Mouse (Mus musculus): ENCODE results near the gene Ctsa. TPM values are rescaled to one million over a fixed set of nuclear protein-coding genes. Genes with fewer than 3 reads are reported as not detected.
A peak's percentile ranks its signal among the peaks of the same experiment; 100 is the strongest.

The Ctsa gene
- polyA plus RNA-seq, 1 experiment from 2014 or later, result 124 TPM

GRCm38 (mm10) chr2:164805332-164805718 lies 27.3 kb upstream of the Ctsa start:
- H3K27ac ChIP-seq, result peak overlapping the region; percentile 75
- H3K9me3 ChIP-seq, result no peaks in the 10 kb centered on the region
- H3K4me3 ChIP-seq, result peak overlapping the region; percentile 70
- H3K4me1 ChIP-seq, result peaks cover 13% of the 10 kb centered on the region; the same call in 1 of the 2 replicates
- peak overlapping the region; percentile 63 for H3K9ac ChIP-seq
- peak overlapping the region; percentile 86 for H3K4me2 ChIP-seq (replicated peaks)
- no peaks in the 10 kb centered on the region for H3K27me3 ChIP-seq
- 2% methylated on average over 21 of the region's 21 CpGs for WGBS
- peak; percentile 32 for ATAC-seq (ENCODE audit: insufficient number of reproducible peaks, insufficient read depth, low FRiP score, low TSS enrichment)
- H3K36me3 ChIP-seq, result peaks cover 21% of the 10 kb centered on the region

- ATAC-seq (ENCODE audit: insufficient number of reproducible peaks, insufficient read depth, low FRiP score, low TSS enrichment), result no peak
- Histone ChIP-seq H3K9ac (no peak overlapping the region), H3K27me3 (no peaks in the 10 kb centered on the region), H3K4me3 (no peak overlapping the region), H3K4me2 (replicated peaks) (no peak overlapping the region), H3K27ac (no peak overlapping the region), H3K4me1 (peaks cover 13% of the 10 kb centered on the region; the same call in 1 of the 2 replicates), H3K9me3 (no peaks in the 10 kb centered on the region), H3K36me3 (peaks cover 13% of the 10 kb centered on the region)
- 69% methylated on average over 7 of the region's 7 CpGs for WGBS
Observed at GRCm38 (mm10) chr2:164806614-164807013, 26.1 kb upstream of the Ctsa start.

GRCm38 (mm10) chr2:164813557-164813956 lies 19.1 kb upstream of the Ctsa start:
- H3K9me3 ChIP-seq, result no peaks in the 10 kb centered on the region
- H3K4me3 ChIP-seq, result no peak overlapping the region
- 0 out of 2 replicates have a peak, but pooled peaks cover 4% of the 10 kb centered on the region for H3K4me1 ChIP-seq
- H3K27me3 ChIP-seq, result no peaks in the 10 kb centered on the region
- ATAC-seq (ENCODE audit: insufficient number of reproducible peaks, insufficient read depth, low FRiP score, low TSS enrichment), result no peak
- H3K27ac ChIP-seq, result no peak overlapping the region
- 72% methylated on average over 2 of the region's 2 CpGs for WGBS
- no peak overlapping the region for H3K4me2 ChIP-seq (replicated peaks)
- no peak overlapping the region for H3K9ac ChIP-seq
- H3K36me3 ChIP-seq, result peaks cover 7% of the 10 kb centered on the region; the same call in 1 of the 2 replicates

GRCm38 (mm10) chr2:164815348-164815747 lies 17.3 kb upstream of the Ctsa start:
- Histone ChIP-seq H3K4me3 (no peak overlapping the region), H3K4me1 (0 out of 2 replicates have a peak, but pooled peaks cover 4% of the 10 kb centered on the region), H3K36me3 (0 out of 2 replicates have a peak, but pooled peaks cover 2% of the 10 kb centered on the region), H3K9ac (no peak overlapping the region), H3K9me3 (no peaks in the 10 kb centered on the region), H3K4me2 (replicated peaks) (no peak overlapping the region), H3K27ac (no peak overlapping the region), H3K27me3 (no peaks in the 10 kb centered on the region)
- no peak for ATAC-seq (ENCODE audit: insufficient number of reproducible peaks, insufficient read depth, low FRiP score, low TSS enrichment)
- WGBS, result 90% methylated on average over 5 of the region's 5 CpGs

GRCm38 (mm10) chr2:164815821-164816220 lies 16.9 kb upstream of the Ctsa start:
- Histone ChIP-seq H3K27me3 (no peaks in the 10 kb centered on the region), H3K27ac (no peak overlapping the region), H3K9me3 (no peaks in the 10 kb centered on the region), H3K4me1 (0 out of 2 replicates have a peak, but pooled peaks cover 4% of the 10 kb centered on the region), H3K36me3 (0 out of 2 replicates have a peak, but pooled peaks cover 4% of the 10 kb centered on the region), H3K4me3 (no peak overlapping the region), H3K4me2 (replicated peaks) (no peak overlapping the region), H3K9ac (no peak overlapping the region)
- WGBS, result 91% methylated on average over 8 of the region's 8 CpGs
- ATAC-seq (ENCODE audit: insufficient number of reproducible peaks, insufficient read depth, low FRiP score, low TSS enrichment), result no peak

- 85% methylated on average over 6 of the region's 6 CpGs for WGBS
- H3K36me3 ChIP-seq, result 0 out of 2 replicates have a peak, but pooled peaks cover 10% of the 10 kb centered on the region
- H3K4me1 ChIP-seq, result 0 out of 2 replicates have a peak, but pooled peaks cover 4% of the 10 kb centered on the region
- no peak overlapping the region for H3K9ac ChIP-seq
- H3K9me3 ChIP-seq, result no peaks in the 10 kb centered on the region
- H3K4me3 ChIP-seq, result no peak overlapping the region
- no peaks in the 10 kb centered on the region for H3K27me3 ChIP-seq
- no peak overlapping the region for H3K4me2 ChIP-seq (replicated peaks)
- no peak overlapping the region for H3K27ac ChIP-seq
- ATAC-seq (ENCODE audit: insufficient number of reproducible peaks, insufficient read depth, low FRiP score, low TSS enrichment), result no peak
Observed at GRCm38 (mm10) chr2:164817206-164817605, 15.5 kb upstream of the Ctsa start.

GRCm38 (mm10) chr2:164817703-164818102 lies 15.0 kb upstream of the Ctsa start:
- H3K9ac ChIP-seq, result no peak overlapping the region
- H3K27me3 ChIP-seq, result no peaks in the 10 kb centered on the region
- no peak for ATAC-seq (ENCODE audit: insufficient number of reproducible peaks, insufficient read depth, low FRiP score, low TSS enrichment)
- 0 out of 2 replicates have a peak, but pooled peaks cover 10% of the 10 kb centered on the region for H3K36me3 ChIP-seq
- 54% methylated on average over 5 of the region's 5 CpGs for WGBS
- no peak overlapping the region for H3K4me2 ChIP-seq (replicated peaks)
- 0 out of 2 replicates have a peak, but pooled peaks cover 4% of the 10 kb centered on the region for H3K4me1 ChIP-seq
- no peak overlapping the region for H3K4me3 ChIP-seq
- H3K27ac ChIP-seq, result no peak overlapping the region
- H3K9me3 ChIP-seq, result no peaks in the 10 kb centered on the region

GRCm38 (mm10) chr2:164821060-164821459 lies 11.6 kb upstream of the Ctsa start:
- peaks cover 11% of the 10 kb centered on the region; the same call in 1 of the 2 replicates for H3K4me1 ChIP-seq
- no peak overlapping the region for H3K9ac ChIP-seq
- no peaks in the 10 kb centered on the region for H3K9me3 ChIP-seq
- no peaks in the 10 kb centered on the region for H3K27me3 ChIP-seq
- no peak overlapping the region for H3K4me3 ChIP-seq
- no peak for ATAC-seq (ENCODE audit: insufficient number of reproducible peaks, insufficient read depth, low FRiP score, low TSS enrichment)
- peaks cover 25% of the 10 kb centered on the region for H3K36me3 ChIP-seq
- H3K27ac ChIP-seq, result no peak overlapping the region
- WGBS, result 90% methylated on average over 6 of the region's 6 CpGs
- H3K4me2 ChIP-seq (replicated peaks), result no peak overlapping the region

- Histone ChIP-seq H3K36me3 (peaks cover 41% of the 10 kb centered on the region), H3K4me3 (peak within 1 kb of the TSS; percentile 71), H3K9ac (peak within 1 kb of the TSS; percentile 61), H3K4me2 (replicated peaks) (peak within 1 kb of the TSS; percentile 52), H3K4me1 (peaks cover 8% of the 10 kb centered on the region; the same call in 1 of the 2 replicates), H3K27me3 (no peaks in the 10 kb centered on the region), H3K9me3 (no peaks in the 10 kb centered on the region), H3K27ac (peak within 1 kb of the TSS; percentile 84)
- 1% methylated on average over 32 of the region's 32 CpGs for WGBS
- ATAC-seq (ENCODE audit: insufficient number of reproducible peaks, insufficient read depth, low FRiP score, low TSS enrichment), result peak; percentile 99
Observed at GRCm38 (mm10) chr2:164822636-164823165, 10.0 kb upstream of the Ctsa start, which contains the start of gene Zswim1. Gene Zswim1 (plus strand): TSS chr2:164822686.

- Histone ChIP-seq H3K4me1 (peaks cover 7% of the 10 kb centered on the region; the same call in 1 of the 2 replicates), H3K27ac (peak overlapping the region; percentile 84), H3K9me3 (no peaks in the 10 kb centered on the region), H3K9ac (peak overlapping the region; percentile 61), H3K27me3 (no peaks in the 10 kb centered on the region), H3K4me3 (peak overlapping the region; percentile 71), H3K4me2 (replicated peaks) (peak overlapping the region; percentile 52), H3K36me3 (peaks cover 45% of the 10 kb centered on the region)
- WGBS, result 3% methylated on average over 10 of the region's 10 CpGs
- peak; percentile 25; the same call in 1 of the 2 replicates for ATAC-seq (ENCODE audit: insufficient number of reproducible peaks, insufficient read depth, low FRiP score, low TSS enrichment)
Observed at GRCm38 (mm10) chr2:164823181-164823585, 9.5 kb upstream of the Ctsa start.

- Histone ChIP-seq H3K9ac (no peak overlapping the region), H3K36me3 (peaks cover 53% of the 10 kb centered on the region), H3K27ac (no peak overlapping the region), H3K4me3 (no peak overlapping the region), H3K4me1 (peaks cover 7% of the 10 kb centered on the region; the same call in 1 of the 2 replicates), H3K4me2 (replicated peaks) (no peak overlapping the region), H3K9me3 (no peaks in the 10 kb centered on the region), H3K27me3 (no peaks in the 10 kb centered on the region)
- no peak for ATAC-seq (ENCODE audit: insufficient number of reproducible peaks, insufficient read depth, low FRiP score, low TSS enrichment)
- 92% methylated on average over 4 of the region's 4 CpGs for WGBS
Observed at GRCm38 (mm10) chr2:164823969-164824368, 8.7 kb upstream of the Ctsa start.

- ATAC-seq (ENCODE audit: insufficient number of reproducible peaks, insufficient read depth, low FRiP score, low TSS enrichment), result no peak
- Histone ChIP-seq H3K9me3 (no peaks in the 10 kb centered on the region), H3K36me3 (peaks cover 52% of the 10 kb centered on the region), H3K4me3 (no peak overlapping the region), H3K27ac (no peak overlapping the region), H3K27me3 (no peaks in the 10 kb centered on the region), H3K4me2 (replicated peaks) (no peak overlapping the region), H3K9ac (no peak overlapping the region), H3K4me1 (peaks cover 7% of the 10 kb centered on the region; the same call in 1 of the 2 replicates)
- WGBS, result 96% methylated on average over 17 of the region's 17 CpGs
Observed at GRCm38 (mm10) chr2:164825521-164825920, 7.2 kb upstream of the Ctsa start.
